ENCODE assay signal across 9 mouse cellular contexts in the genomic region with DNA sequence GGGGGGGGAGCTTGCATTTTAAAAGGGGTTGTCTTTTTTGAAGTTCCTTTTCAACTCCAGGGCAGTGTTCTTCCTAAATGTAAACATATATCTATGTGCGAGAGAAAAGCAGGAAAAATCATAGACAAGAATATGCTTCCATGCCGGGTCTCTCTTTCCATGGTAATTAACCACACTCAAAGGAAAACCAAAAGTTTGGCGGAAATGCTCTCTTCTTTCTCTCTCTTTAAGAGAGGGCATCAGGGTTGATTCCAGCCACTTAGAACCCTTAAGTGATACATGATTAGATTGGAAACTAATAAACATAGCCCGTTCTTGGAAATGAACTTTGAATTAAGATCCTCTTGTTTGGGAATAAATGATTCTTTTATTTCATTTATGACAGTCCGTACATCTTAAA.
A peak's percentile ranks its signal among the peaks of the same experiment; 100 is the strongest.
DNase-seq lines count a peak whose midpoint lies in the region; ATAC-seq lines count a peak whose summit lies in the region.
"Had no signal": no experiment of that assay in that cellular context is flagged by ENCODE, and none has a peak within 500 bp of the region (broad histone marks: within the 10 kb centered on the region; RNA-seq: fewer than 3 reads in every experiment).

No protein-coding gene starts in this region.

- peak overlapping the region; percentile 96 for H3K9ac ChIP-seq in heart, embryonic 14.5 days (ENCODE audit: low read length)
- peak overlapping the region; percentile 92; the same call in 1 of the 2 replicates for H3K9ac ChIP-seq in hindbrain, embryonic 13.5 days
- H3K9ac ChIP-seq in midbrain, embryonic 11.5 days (ENCODE audit: low read length): no peak overlapping the region

- H3K4me2 ChIP-seq in heart, embryonic 14.5 days (ENCODE audit: low read length): peak overlapping the region; percentile 72
- peak overlapping the region; percentile 77 for H3K4me2 ChIP-seq in hindbrain, embryonic 13.5 days
- H3K4me2 ChIP-seq in midbrain, embryonic 11.5 days: peak overlapping the region; percentile 98

- H3K36me3 ChIP-seq in heart, embryonic 14.5 days (ENCODE audit: control insufficient read depth, insufficient read depth, low read length): no peaks in the 10 kb centered on the region
- H3K36me3 ChIP-seq in hindbrain, embryonic 13.5 days: no peaks in the 10 kb centered on the region
- H3K36me3 ChIP-seq in midbrain, embryonic 11.5 days (ENCODE audit: control insufficient read depth, insufficient read depth, low read length): no peaks in the 10 kb centered on the region

- no peaks in the 10 kb centered on the region for H3K9me3 ChIP-seq in heart, embryonic 14.5 days (ENCODE audit: control insufficient read depth, low read length)
- H3K9me3 ChIP-seq in hindbrain, embryonic 13.5 days: no peaks in the 10 kb centered on the region
- H3K9me3 ChIP-seq in midbrain, embryonic 11.5 days (ENCODE audit: control insufficient read depth, low read length): no peaks in the 10 kb centered on the region

- DNase-seq in heart, adult 9 months (ENCODE audit: low spot score in 2 of 2): no peak
- DNase-seq in midbrain, embryonic 11.5 days (ENCODE audit: low spot score, missing footprints): peak; percentile 87
- DNase-seq in cerebellum, adult 18-20 months: no peak
- no peak for DNase-seq in right cerebral cortex, postnatal 4 days
- no peak for DNase-seq in spleen, adult 18-20 months

- no peak for ATAC-seq in heart, embryonic 14.5 days (ENCODE audit: insufficient number of reproducible peaks, insufficient read depth, low FRiP score, low read depth)
- no peak for ATAC-seq in hindbrain, embryonic 13.5 days (ENCODE audit: low FRiP score)
- no peak for ATAC-seq in midbrain, embryonic 11.5 days (ENCODE audit: low FRiP score)

- peaks cover 18 to 38% of the 10 kb centered on the region in 2 experiments for H3K4me1 ChIP-seq in heart, embryonic 14.5 days (ENCODE audit: control insufficient read depth in 2 of 2, insufficient read depth in 2 of 2, low read length in 2 of 2)
- H3K4me1 ChIP-seq in brown adipose tissue, adult 24 weeks (ENCODE audit: control insufficient read depth, insufficient read depth, insufficient read length, low read length): peaks cover 16% of the 10 kb centered on the region
- H3K4me1 ChIP-seq in hindbrain, embryonic 13.5 days (replicated peaks): peaks cover 36% of the 10 kb centered on the region
- peaks cover 13% of the 10 kb centered on the region; the same call in 1 of the 2 replicates for H3K4me1 ChIP-seq in midbrain, embryonic 11.5 days (ENCODE audit: control insufficient read depth, insufficient read depth, low read length)

- 31% methylated on average over 5 of the region's 5 CpGs for WGBS in heart, embryonic 14.5 days
- 19% methylated on average over 5 of the region's 5 CpGs for WGBS in hindbrain, embryonic 13.5 days
- WGBS in midbrain, embryonic 11.5 days: 21% methylated on average over 5 of the region's 5 CpGs

- peak overlapping the region in 1 of 2 experiments; percentile 98; a peak in 2 of 4 replicates for H3K27ac ChIP-seq in heart, embryonic 14.5 days (replicated peaks in 1 of 2; ENCODE audit: control insufficient read depth in 1 of 2, insufficient read depth in 1 of 2, low read depth in 2 of 2, low read length in 2 of 2)
- H3K27ac ChIP-seq in brown adipose tissue, adult 24 weeks (replicated peaks; ENCODE audit: low read depth, low read length): peak overlapping the region; percentile 56; the same call in 1 of the 2 replicates
- H3K27ac ChIP-seq in hindbrain, embryonic 13.5 days: peak overlapping the region; percentile 96
- H3K27ac ChIP-seq in midbrain, embryonic 11.5 days (ENCODE audit: low read depth, low read length): no peak overlapping the region

- H3K4me3 ChIP-seq in heart, embryonic 14.5 days (ENCODE audit: control insufficient read depth in 1 of 2, insufficient read depth in 1 of 2, low read depth in 1 of 2, low read length in 2 of 2): peak overlapping the region in 1 of 2 experiments; percentile 90; a peak in 2 of 4 replicates
- H3K4me3 ChIP-seq in brown adipose tissue, adult 24 weeks (ENCODE audit: insufficient read depth, low read depth, low read length): peak overlapping the region; percentile 19; the same call in 1 of the 2 replicates
- H3K4me3 ChIP-seq in hindbrain, embryonic 13.5 days: peak overlapping the region; percentile 82
- no peak overlapping the region for H3K4me3 ChIP-seq in midbrain, embryonic 11.5 days (ENCODE audit: low read depth, low read length)

- no peaks in the 10 kb centered on the region for H3K27me3 ChIP-seq in heart, embryonic 14.5 days (ENCODE audit: control insufficient read depth, insufficient read depth, low read length)
- H3K27me3 ChIP-seq in hindbrain, embryonic 13.5 days: peaks cover 3% of the 10 kb centered on the region; the same call in 1 of the 2 replicates
- peaks cover 9% of the 10 kb centered on the region for H3K27me3 ChIP-seq in midbrain, embryonic 11.5 days (ENCODE audit: control insufficient read depth, insufficient read depth, low read length)
- H3K27me3 ChIP-seq: CH12.LX had no signal
